Mouse (Mus musculus) retina, embryonic 14.5 days (tissue): Measurements from ENCODE around the gene Atg16l2.

Experiments
- DNase-seq: peaks from one replicate; pipeline ENCODE4 v3.0.0-alpha.2; 2015; ENCODE audit warnings: low spot score

The Atg16l2 gene

GRCm38 (mm10) chr7:101223501-101223900 lies 78.5 kb downstream of the Atg16l2 start:
- DNase-seq: no peak

- no peak for DNase-seq
Observed at GRCm38 (mm10) chr7:101216724-101217123, 85.3 kb downstream of the Atg16l2 start.

- no peak for DNase-seq
Observed at GRCm38 (mm10) chr7:101213515-101214263, 88.4 kb downstream of the Atg16l2 start.
